Mouse (Mus musculus): ENCODE data around the gene Edem2. TPM values are rescaled to one million over a fixed set of nuclear protein-coding genes. Genes with fewer than 3 reads are reported as not detected.

The Edem2 gene
- total and polyA plus RNA-seq, 2 experiments: 45.8 to 71.6 TPM

DNA sequence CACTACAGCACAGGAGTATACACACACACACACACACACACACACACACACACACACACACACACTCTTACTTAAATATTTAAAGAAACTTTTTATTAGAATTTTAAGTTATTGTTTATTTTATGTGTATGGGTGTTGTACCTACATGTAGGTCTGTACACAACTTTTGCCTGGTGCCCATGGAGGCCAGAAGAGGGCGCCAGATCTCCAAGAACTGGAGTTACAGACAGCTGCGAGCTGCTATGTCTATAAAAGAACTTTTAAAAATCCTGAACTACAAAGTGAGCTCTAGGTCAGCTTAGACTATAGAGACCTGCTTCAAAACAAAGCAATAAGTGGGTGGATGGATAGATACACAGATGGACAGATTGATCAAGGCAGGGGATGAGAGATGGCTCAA, 55.7 kb downstream of the Edem2 start:
- Histone ChIP-seq H3K4me3 (ENCODE audit: insufficient read depth, low read depth, low read length) (no peak overlapping the region), H3K79me2 (ENCODE audit: control insufficient read depth, insufficient read depth, low read length) (peaks cover 17% of the 10 kb centered on the region; the same call in 1 of the 2 replicates), H3K27me3 (ENCODE audit: control insufficient read depth, insufficient read depth, low read length) (no peaks in the 10 kb centered on the region), H3K9ac (ENCODE audit: low read depth, low read length) (no peak overlapping the region), H3K4me1 (ENCODE audit: control insufficient read depth, insufficient read depth, low read length) (no peaks in the 10 kb centered on the region; the same call in 1 of the 2 replicates), H3K27ac (replicated peaks; ENCODE audit: insufficient read depth, low read depth, low read length) (no peak overlapping the region), H3K36me3 (ENCODE audit: control insufficient read depth, insufficient read depth, low read length) (peaks cover 21% of the 10 kb centered on the region; the same call in 1 of the 2 replicates)
- 18% methylated on average over 2 of the region's 2 CpGs for WGBS
- TF ChIP-seq CTCF (IDR thresholded peaks at IDR 0.05; ENCODE audit: low read depth, low read length): peak; percentile 80
- TF ChIP-seq POLR2A (IDR thresholded peaks at IDR 0.05; ENCODE audit: extremely low read depth, insufficient read depth, low read length): no peak
- DNase-seq (ENCODE audit: extremely low read depth, low read depth, low spot score): peak; percentile 65

DNA sequence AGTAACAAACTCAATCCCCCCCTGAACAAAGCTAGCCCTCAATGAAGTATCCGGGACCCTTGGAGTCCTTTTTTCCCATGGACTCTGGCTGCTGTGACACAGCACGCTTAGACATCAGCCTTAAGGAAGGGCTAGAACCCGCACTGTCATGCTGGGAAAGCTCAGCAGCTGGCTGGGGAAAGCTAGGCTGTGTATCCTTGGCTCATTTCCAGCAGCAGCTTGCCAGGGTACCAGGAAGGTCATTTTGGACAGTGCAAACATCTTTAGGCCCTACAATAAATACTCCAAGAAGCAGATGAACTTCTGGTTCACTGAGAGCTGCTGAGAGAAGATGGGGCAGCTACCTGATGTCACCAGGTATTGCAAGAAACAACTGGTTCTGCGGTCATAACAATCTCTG, 58.0 kb downstream of the Edem2 start:
- no peak for TF ChIP-seq POLR2A (IDR thresholded peaks at IDR 0.05; ENCODE audit: extremely low read depth, insufficient read depth, low read length)
- no peak for TF ChIP-seq CTCF (IDR thresholded peaks at IDR 0.05; ENCODE audit: low read depth, low read length)
- H3K9ac ChIP-seq (ENCODE audit: low read depth, low read length): no peak overlapping the region
- 62% methylated on average over 4 of the region's 4 CpGs for WGBS
- H3K36me3 ChIP-seq (ENCODE audit: control insufficient read depth, insufficient read depth, low read length): peaks cover 37% of the 10 kb centered on the region
- no peak overlapping the region for H3K4me3 ChIP-seq (ENCODE audit: insufficient read depth, low read depth, low read length)
- peak; percentile 53 for DNase-seq (ENCODE audit: extremely low read depth, low read depth, low spot score)
- H3K27me3 ChIP-seq (ENCODE audit: control insufficient read depth, insufficient read depth, low read length): no peaks in the 10 kb centered on the region
- H3K4me1 ChIP-seq (ENCODE audit: control insufficient read depth, insufficient read depth, low read length): no peaks in the 10 kb centered on the region
- no peak overlapping the region for H3K27ac ChIP-seq (replicated peaks; ENCODE audit: insufficient read depth, low read depth, low read length)
- peaks cover 4% of the 10 kb centered on the region; the same call in 1 of the 2 replicates for H3K79me2 ChIP-seq (ENCODE audit: control insufficient read depth, insufficient read depth, low read length)

DNA sequence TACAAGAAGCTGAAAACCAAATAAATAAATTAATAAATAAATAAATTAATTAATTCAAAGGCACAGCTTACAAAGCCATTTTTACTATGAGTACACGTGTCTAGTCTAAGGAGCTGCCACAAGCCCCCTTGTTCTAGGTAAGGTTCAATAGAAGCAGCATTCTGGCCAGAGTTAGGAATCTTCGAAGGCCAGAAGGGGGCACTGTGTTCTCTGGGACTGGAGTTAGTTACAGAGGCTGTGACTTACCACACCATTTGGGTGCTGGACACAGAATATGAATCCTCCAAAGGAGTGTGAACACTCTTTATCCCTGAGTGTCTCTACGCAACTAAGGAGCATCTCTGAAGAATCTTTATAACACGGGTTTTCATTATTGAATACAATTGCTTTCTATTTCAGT, 60.8 kb downstream of the Edem2 start:
- TF ChIP-seq POLR2A (IDR thresholded peaks at IDR 0.05; ENCODE audit: extremely low read depth, insufficient read depth, low read length) (no peak), CTCF (IDR thresholded peaks at IDR 0.05; ENCODE audit: low read depth, low read length) (peak; percentile 43)
- no peaks in the 10 kb centered on the region for H3K79me2 ChIP-seq (ENCODE audit: control insufficient read depth, insufficient read depth, low read length)
- no peaks in the 10 kb centered on the region for H3K27me3 ChIP-seq (ENCODE audit: control insufficient read depth, insufficient read depth, low read length)
- DNase-seq (ENCODE audit: extremely low read depth, low read depth, low spot score): no peak
- 91% methylated on average over 4 of the region's 4 CpGs for WGBS
- peaks cover 55% of the 10 kb centered on the region for H3K36me3 ChIP-seq (ENCODE audit: control insufficient read depth, insufficient read depth, low read length)
- H3K4me3 ChIP-seq (ENCODE audit: insufficient read depth, low read depth, low read length): no peak overlapping the region
- H3K9ac ChIP-seq (ENCODE audit: low read depth, low read length): no peak overlapping the region
- no peaks in the 10 kb centered on the region for H3K4me1 ChIP-seq (ENCODE audit: control insufficient read depth, insufficient read depth, low read length)
- no peak overlapping the region for H3K27ac ChIP-seq (replicated peaks; ENCODE audit: insufficient read depth, low read depth, low read length)

DNA sequence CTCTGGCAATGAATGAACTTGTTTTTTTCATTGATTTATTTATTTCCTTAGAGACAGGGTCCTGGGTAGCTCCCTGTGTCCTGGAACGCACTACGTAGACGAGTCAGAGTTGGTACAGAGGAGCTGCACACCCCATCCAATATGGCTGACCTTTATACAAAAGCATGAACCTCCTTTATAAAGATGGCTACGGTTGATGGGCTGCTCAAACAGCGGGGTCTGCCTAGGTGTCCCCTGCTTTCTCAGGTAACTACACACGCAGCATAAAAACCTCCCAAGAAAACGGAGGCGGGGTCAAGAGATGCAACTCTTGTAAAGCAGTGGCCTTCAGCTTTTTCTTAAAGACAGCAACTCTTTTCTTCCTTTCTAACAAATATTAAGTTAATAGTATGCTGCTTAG, 61.4 kb downstream of the Edem2 start:
- H3K27ac ChIP-seq (replicated peaks; ENCODE audit: insufficient read depth, low read depth, low read length): no peak overlapping the region
- no peak overlapping the region for H3K9ac ChIP-seq (ENCODE audit: low read depth, low read length)
- TF ChIP-seq POLR2A (IDR thresholded peaks at IDR 0.05; ENCODE audit: extremely low read depth, insufficient read depth, low read length): no peak
- no peak for TF ChIP-seq CTCF (IDR thresholded peaks at IDR 0.05; ENCODE audit: low read depth, low read length)
- H3K4me3 ChIP-seq (ENCODE audit: insufficient read depth, low read depth, low read length): no peak overlapping the region
- no peaks in the 10 kb centered on the region for H3K4me1 ChIP-seq (ENCODE audit: control insufficient read depth, insufficient read depth, low read length)
- no peak for DNase-seq (ENCODE audit: extremely low read depth, low read depth, low spot score)
- H3K79me2 ChIP-seq (ENCODE audit: control insufficient read depth, insufficient read depth, low read length): no peaks in the 10 kb centered on the region
- WGBS: 91% methylated on average over 8 of the region's 8 CpGs
- H3K27me3 ChIP-seq (ENCODE audit: control insufficient read depth, insufficient read depth, low read length): no peaks in the 10 kb centered on the region
- peaks cover 58% of the 10 kb centered on the region for H3K36me3 ChIP-seq (ENCODE audit: control insufficient read depth, insufficient read depth, low read length)

DNA sequence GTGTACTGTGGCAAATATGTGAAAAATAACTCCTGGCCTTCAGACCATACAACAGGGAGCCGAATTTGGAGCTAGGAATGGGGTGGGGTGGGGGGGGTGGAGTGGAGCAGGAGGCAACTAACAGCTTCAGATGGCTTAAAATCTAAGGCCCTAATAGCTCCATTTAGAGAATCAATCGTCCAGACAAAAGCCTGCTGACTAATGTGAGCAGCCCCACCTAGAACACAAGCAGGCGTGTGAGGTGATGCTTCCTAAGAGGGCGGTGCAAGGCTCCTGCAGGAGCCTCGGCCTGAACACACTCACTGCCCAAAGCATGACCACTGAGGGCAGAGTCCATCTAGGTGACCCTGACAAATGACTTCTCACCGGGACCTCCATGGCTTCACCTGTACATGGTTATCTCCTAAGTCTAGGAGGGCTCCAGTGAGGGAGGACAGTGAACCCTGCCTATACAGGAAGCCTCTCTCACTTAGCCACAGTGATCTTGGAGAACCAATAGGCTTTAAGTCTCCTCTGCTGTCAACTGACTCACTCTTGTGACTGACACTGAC, 65.3 kb downstream of the Edem2 start:
- Histone ChIP-seq H3K4me1 (ENCODE audit: control insufficient read depth, insufficient read depth, low read length) (no peaks in the 10 kb centered on the region), H3K9ac (ENCODE audit: low read depth, low read length) (no peak overlapping the region), H3K36me3 (ENCODE audit: control insufficient read depth, insufficient read depth, low read length) (peaks cover 52% of the 10 kb centered on the region), H3K4me3 (ENCODE audit: insufficient read depth, low read depth, low read length) (no peak overlapping the region), H3K27me3 (ENCODE audit: control insufficient read depth, insufficient read depth, low read length) (no peaks in the 10 kb centered on the region), H3K27ac (replicated peaks; ENCODE audit: insufficient read depth, low read depth, low read length) (no peak overlapping the region), H3K79me2 (ENCODE audit: control insufficient read depth, insufficient read depth, low read length) (no peaks in the 10 kb centered on the region; the same call in 1 of the 2 replicates)
- 76% methylated on average over 6 of the region's 6 CpGs for WGBS
- no peak for DNase-seq (ENCODE audit: extremely low read depth, low read depth, low spot score)
- TF ChIP-seq POLR2A (IDR thresholded peaks at IDR 0.05; ENCODE audit: extremely low read depth, insufficient read depth, low read length): no peak
- TF ChIP-seq CTCF (IDR thresholded peaks at IDR 0.05; ENCODE audit: low read depth, low read length): no peak

DNA sequence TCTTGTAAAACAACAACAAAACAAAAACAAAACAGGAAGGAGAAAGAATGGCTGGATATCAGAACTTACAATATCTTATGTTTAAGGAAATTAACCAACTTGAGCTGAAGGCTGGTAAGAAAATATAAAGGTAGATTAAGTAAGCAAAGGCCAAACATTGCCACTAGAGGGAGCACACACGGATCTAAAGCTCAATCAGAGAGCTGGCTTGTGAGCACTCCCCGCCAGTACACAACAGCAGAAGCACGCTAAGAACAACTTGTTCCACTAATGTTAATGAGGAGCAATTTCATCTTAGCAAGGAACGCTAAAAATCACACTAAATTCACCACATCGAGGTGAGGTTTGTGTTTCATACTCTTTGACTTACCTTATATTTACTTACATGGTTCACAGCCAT, 66.2 kb downstream of the Edem2 start:
- H3K79me2 ChIP-seq (ENCODE audit: control insufficient read depth, insufficient read depth, low read length): no peaks in the 10 kb centered on the region; the same call in 1 of the 2 replicates
- no peak overlapping the region for H3K4me3 ChIP-seq (ENCODE audit: insufficient read depth, low read depth, low read length)
- DNase-seq (ENCODE audit: extremely low read depth, low read depth, low spot score): peak; percentile 51
- peak; percentile 52; the same call in 1 of the 2 replicates for TF ChIP-seq CTCF (IDR thresholded peaks at IDR 0.05; ENCODE audit: low read depth, low read length)
- TF ChIP-seq POLR2A (IDR thresholded peaks at IDR 0.05; ENCODE audit: extremely low read depth, insufficient read depth, low read length): no peak
- no peak overlapping the region for H3K27ac ChIP-seq (replicated peaks; ENCODE audit: insufficient read depth, low read depth, low read length)
- peaks cover 52% of the 10 kb centered on the region for H3K36me3 ChIP-seq (ENCODE audit: control insufficient read depth, insufficient read depth, low read length)
- WGBS: 23% methylated on average over 5 of the region's 5 CpGs
- H3K4me1 ChIP-seq (ENCODE audit: control insufficient read depth, insufficient read depth, low read length): no peaks in the 10 kb centered on the region
- no peaks in the 10 kb centered on the region for H3K27me3 ChIP-seq (ENCODE audit: control insufficient read depth, insufficient read depth, low read length)
- H3K9ac ChIP-seq (ENCODE audit: low read depth, low read length): no peak overlapping the region

All from liver, adult 2 months (tissue).